Mouse (Mus musculus) adrenal gland, postnatal 36 days (tissue): ENCODE measurements around the gene Gm3435. TPM values are rescaled to one million over a fixed set of nuclear protein-coding genes. Genes with fewer than 3 reads are reported as not detected.
"Not testable (repeated sequence)": the region's sequence is repeated elsewhere in the genome, so short reads cannot be mapped to it uniquely, and the experiment has no call there.

Source experiments
- DNase-seq, 2 experiments: peaks; one replicate each; pipeline ENCODE4 v3.0.0; 2021; ENCODE audit warnings: mixed read lengths in 1 of 2
- long read RNA-seq, 2 experiments: library from polyadenylated mRNA; stranded (forward); transcript quantifications; one replicate each; pipeline ENCODE4 v2.0.0; 2021; ENCODE audit warnings: borderline sequencing depth in 2 of 2
- total RNA-seq, 2 experiments: library from RNA; stranded (reverse); gene quantifications; 2 replicates each; pipeline ENCODE4 v1.2.3; 2021

Gm3435 gene
- 1 to 10 TPM; 2.9 to 6.7 TPM for total RNA-seq
- long read RNA-seq, experiment 1, partial matches to known transcripts = 4 of 18 reads
- long read RNA-seq, experiment 1, other reads (novel, unspliced or antisense) = 11 of 18 reads
- long read RNA-seq, experiment 2, partial matches to known transcripts = 0 of 2 reads
- long read RNA-seq, experiment 2, other reads (novel, unspliced or antisense) = 1 of 2 reads

DNA sequence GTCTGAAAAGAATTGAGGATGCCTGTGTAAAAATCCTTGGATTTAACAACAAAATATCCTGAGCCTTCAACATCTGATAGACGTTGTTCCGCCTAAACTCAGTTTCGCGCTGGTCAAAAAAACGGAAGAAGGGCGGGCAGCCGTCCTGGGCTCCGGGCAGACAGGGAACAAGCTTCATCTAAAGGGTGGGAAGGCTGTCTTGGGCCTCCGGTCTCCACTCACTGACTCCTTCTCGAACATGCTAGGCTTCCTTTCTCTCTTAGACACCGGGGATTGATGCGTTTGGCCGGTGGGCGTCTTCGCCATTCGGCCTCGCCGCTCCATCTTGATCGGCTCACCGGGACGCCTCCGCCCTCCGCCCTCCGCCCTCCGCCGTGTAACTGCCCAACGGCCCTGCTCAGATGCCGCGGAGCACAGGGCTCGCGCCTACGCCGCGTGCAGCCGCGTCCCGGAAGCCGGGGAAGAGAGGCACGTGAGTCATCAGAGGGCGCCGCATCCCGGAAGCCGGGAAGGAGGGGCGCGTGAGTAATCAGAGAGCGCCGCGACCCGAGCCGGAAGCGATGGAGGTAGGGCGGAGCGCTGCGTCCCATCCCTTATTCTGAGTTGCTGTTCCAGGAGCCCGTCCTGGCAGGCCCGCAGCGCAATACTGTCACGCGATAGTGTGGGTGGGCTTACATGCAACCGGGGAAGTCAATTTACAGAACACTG, at the start of gene Gm3435:
Gene Gm3435, plus strand, starts transcription at position 471 of the 708 bp plus-strand sequence.
- DNase-seq = not testable (repeated sequence)

DNA sequence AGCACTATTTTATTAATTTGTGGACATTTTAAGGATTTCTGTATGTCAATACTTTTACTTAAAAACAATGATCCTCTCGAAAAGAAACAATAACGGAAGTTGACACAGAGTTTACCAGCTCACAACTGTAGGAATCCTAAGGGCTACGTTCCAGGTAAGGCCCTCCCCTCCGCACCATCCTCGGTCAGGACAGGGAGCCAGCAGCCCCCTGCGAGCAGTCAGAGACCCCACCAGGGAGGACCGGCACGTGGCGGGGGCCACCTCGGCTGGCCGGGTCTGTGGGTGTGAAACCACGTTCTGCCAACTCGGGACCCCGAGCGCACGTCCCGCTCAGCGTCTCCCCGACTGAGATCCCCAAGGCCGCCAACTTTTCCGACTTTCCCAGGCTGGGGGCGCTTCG, 49.5 kb upstream of the Gm3435 start:
- peak in 1 of 2 experiments; percentile 36 for DNase-seq

DNA sequence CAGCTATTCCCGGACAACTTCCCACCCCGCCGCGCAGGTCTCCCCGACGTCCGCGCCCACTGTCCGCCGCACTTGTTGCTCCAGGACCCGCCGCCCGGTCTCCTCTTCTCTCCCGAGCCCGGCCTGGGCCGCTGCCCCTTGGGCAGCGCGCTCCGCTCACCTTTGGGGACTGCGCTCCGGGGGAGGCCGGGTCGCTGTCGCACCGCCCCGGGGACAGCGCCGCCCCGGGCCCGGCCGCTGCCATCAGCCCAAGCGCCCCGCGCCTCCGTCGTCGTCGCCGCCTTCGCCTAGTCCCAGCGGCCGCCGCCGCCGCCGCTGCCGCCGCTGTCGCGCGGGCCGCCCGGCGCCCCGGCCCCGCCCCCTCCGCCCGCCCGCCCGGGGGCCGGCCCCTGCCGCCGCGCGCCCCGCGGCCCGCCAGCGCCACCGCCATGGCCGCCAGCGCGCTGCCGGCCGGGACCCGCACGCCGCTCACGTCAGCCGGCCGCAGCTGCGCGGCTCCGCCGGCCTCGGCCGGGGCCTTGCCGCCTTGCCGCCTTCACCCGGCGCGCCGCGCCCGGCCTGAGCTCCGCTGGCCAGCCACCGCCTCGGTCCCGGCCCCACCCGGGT, 48.9 kb upstream of the Gm3435 start, which contains the start of gene Phf10:
Gene Phf10, minus strand, starts transcription at position 323 of the 606 bp plus-strand sequence.
- peak; percentile 43 to 63 for DNase-seq

DNA sequence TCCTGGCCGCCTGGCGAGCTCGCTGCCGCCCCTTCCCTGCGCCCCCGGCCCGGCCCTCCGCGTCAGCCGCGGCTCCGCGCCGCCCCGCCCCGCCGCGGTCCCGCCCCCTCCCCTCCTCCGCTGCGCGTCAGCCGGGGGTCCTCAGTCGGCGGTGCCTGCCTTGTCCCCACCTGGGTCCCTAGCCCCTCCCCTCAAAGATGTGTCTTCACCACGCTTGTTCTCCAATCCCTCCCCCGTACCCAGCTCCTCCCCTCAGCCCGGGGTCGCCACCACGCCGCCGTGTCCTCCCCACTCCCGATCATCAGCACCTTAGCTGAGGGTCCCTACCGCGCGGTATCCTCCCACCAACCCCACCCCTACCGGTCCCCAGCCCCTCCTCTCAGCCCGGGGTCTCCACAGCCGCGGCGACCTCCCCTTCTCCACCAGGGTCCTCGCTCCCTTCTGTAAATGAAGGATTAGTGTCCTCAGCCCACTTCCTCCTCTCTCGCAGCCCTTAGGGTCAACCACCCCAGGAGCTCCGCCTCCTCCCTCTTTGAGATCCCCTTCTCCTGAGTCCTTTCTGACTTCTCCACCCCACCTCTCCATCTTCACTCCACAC, 48.3 kb upstream of the Gm3435 start:
- DNase-seq = not testable (repeated sequence)

DNA sequence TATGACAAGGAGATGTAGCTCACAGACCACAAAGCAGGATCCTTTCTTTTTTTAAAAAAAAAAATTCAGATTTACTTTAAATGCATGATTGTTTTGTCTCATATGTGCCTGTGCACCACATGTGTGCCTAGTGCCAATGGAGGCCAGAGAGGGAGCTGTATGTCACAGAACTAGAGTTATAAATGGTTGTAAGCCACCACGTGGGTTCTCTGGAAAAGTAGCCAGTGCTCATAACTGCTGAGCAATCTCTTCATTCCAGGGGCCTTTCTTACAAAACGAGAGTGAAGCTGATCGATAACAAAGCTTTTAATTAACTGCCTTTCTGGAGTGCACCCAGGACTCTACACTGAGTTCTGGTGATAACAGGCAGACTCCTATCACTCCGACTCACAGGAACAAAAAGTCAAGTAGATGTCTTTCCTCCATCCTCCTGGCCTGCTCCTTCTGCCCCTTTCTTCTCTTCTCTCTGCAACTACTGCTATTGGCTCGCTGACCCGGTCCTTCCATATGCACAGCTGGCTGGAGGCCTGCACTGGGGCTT, 41.5 kb upstream of the Gm3435 start:
- DNase-seq = not testable (repeated sequence)

DNA sequence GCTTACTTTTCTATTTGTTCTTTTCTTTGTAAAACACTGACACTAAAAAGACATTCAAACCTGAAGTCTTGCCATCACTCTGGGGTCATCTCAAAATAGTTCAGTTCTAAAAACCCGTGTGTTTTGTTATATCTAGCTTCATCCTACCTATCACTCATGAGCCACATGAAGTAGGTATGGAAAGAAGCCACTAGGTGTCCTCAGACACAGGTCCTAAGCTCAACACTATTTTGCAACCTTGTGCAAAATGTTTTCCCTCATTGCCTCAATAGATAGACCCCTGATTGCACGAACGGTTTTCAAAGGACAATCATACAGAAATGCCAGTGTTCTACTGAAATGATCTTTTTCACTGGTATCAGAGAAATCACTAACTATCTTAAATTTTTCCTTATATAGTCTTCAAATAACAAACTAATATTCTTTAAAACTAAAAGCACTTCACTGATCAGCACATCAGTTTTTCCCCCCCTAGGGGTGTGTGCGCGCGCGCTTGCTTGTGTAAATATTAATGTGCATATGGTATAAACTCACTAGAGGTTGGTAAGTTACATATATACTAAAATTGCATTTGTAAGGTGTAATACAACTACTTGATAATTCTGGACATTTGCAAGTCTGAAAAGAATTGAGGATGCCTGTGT, 32.1 kb upstream of the Gm3435 start:
- not testable (repeated sequence) for DNase-seq

GRCm38 (mm10) chr17:14978362-14979038, 31.5 kb upstream of the Gm3435 start, which contains the start of the genes 9030025P20Rik and Gm3417:
TSS of gene 9030025P20Rik (plus strand) at chr17:14978468.
TSS of gene Gm3417 (minus strand) at chr17:14978790.
- not testable (repeated sequence) for DNase-seq

- DNase-seq = not testable (repeated sequence)
Measured at GRCm38 (mm10) chr17:14990116-14990702, 19.8 kb upstream of the Gm3435 start.

GRCm38 (mm10) chr17:14992522-14993138, 17.3 kb upstream of the Gm3435 start:
- not testable (repeated sequence) for DNase-seq

GRCm38 (mm10) chr17:14993139-14993832, 16.7 kb upstream of the Gm3435 start:
- not testable (repeated sequence) for DNase-seq

DNA sequence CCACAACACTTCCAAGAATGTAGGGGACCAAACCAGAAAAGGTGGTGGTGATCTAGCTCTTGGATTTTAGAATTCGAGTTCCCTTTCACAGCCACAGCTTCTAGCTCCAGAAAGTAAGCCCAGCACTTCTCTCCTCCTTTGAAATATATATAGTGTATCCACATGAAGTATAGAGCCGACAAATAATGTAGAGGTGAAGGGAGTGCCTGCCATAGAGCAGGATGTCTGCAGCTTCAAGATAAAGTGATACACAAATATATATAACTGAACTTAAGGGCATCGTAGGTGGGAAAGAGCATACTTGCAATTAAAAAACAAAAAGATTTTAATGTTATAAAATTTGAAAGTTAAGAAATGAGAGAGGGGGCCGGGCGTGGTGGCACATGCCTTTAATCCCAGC, 15.8 kb upstream of the Gm3435 start:
- DNase-seq = not testable (repeated sequence)

DNA sequence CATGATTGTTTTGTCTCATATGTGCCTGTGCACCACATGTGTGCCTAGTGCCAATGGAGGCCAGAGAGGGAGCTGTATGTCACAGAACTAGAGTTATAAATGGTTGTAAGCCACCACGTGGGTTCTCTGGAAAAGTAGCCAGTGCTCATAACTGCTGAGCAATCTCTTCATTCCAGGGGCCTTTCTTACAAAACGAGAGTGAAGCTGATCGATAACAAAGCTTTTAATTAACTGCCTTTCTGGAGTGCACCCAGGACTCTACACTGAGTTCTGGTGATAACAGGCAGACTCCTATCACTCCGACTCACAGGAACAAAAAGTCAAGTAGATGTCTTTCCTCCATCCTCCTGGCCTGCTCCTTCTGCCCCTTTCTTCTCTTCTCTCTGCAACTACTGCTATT, 9.9 kb upstream of the Gm3435 start:
- DNase-seq = not testable (repeated sequence)

GRCm38 (mm10) chr17:15009088-15009487, 888 bp upstream of the Gm3435 start:
- DNase-seq = not testable (repeated sequence)

DNA sequence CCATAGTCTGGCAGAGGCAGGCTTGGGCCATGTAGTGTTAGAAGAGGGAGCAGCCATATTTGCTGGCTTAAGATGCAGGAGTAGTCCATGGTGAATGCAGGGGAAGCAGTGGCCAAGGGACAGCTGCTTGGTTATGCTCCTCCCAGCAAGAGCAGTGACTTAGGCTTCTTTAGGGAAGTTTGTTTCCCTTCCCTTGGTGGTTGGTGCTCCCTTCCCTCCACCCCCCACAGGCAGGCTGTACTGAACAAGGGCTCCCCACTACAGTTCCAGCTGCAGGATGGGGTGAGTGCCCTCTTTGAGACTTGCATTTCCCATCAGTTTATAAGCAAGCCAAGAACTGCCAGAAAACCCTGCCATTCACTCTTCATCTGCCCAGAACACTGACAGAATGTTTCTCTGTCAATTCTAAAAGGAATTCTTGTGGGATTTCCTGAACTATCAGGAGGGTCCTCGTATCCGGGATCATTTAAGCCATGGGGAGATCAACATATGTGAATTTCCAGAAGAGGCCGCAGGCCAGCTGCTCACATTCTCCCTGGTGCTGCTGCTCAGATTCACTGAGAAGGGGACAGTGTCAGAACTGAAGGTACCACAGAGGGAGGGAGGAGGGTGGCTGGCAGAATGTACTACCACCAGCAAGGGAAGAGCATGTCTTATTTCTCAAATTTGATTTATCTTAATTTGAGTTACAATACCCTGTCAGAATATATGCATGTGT, 11.7 kb downstream of the Gm3435 start:
- peak; percentile 1 to 9 for DNase-seq

DNA sequence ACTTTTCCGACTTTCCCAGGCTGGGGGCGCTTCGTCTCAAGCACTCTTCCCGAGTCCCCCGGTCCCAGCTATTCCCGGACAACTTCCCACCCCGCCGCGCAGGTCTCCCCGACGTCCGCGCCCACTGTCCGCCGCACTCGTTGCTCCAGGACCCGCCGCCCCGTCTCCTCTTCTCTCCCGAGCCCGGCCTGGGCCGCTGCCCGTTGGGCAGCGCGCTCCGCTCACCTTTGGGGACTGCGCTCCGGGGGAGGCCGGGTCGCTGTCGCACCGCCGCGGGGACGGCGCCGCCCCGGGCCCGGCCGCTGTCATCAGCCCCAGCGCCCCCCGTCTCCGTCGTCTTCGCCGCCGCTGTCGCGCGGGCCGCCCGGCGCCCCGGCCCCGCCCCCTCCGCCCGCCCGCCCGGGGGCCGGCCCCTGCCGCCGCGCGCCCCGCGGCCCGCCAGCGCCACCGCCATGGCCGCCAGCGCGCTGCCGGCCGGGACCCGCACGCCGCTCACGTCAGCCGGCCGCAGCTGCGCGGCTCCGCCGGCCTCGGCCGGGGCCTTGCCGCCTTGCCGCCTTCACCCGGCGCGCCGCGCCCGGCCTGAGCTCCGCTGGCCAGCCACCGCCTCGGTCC, 14.0 kb downstream of the Gm3435 start:
- not testable (repeated sequence) for DNase-seq

DNA sequence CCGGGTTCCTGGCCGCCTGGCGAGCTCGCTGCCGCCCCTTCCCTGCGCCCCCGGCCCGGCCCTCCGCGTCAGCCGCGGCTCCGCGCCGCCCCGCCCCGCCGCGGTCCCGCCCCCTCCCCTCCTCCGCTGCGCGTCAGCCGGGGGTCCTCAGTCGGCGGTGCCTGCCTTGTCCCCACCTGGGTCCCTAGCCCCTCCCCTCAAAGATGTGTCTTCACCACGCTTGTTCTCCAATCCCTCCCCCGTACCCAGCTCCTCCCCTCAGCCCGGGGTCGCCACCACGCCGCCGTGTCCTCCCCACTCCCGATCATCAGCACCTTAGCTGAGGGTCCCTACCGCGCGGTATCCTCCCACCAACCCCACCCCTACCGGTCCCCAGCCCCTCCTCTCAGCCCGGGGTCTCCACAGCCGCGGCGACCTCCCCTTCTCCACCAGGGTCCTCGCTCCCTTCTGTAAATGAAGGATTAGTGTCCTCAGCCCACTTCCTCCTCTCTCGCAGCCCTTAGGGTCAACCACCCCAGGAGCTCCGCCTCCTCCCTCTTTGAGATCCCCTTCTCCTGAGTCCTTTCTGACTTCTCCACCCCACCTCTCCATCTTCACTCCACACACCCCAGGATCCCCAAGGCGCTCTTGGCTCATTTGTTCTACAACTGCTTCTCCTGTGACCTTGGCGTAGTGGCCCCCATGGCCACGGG, 14.7 kb downstream of the Gm3435 start:
- DNase-seq = not testable (repeated sequence)

- DNase-seq = not testable (repeated sequence)
Measured at GRCm38 (mm10) chr17:15025513-15025912, 15.5 kb downstream of the Gm3435 start.

DNA sequence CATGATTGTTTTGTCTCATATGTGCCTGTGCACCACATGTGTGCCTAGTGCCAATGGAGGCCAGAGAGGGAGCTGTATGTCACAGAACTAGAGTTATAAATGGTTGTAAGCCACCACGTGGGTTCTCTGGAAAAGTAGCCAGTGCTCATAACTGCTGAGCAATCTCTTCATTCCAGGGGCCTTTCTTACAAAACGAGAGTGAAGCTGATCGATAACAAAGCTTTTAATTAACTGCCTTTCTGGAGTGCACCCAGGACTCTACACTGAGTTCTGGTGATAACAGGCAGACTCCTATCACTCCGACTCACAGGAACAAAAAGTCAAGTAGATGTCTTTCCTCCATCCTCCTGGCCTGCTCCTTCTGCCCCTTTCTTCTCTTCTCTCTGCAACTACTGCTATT, 21.4 kb downstream of the Gm3435 start:
- not testable (repeated sequence) for DNase-seq
